Mouse (Mus musculus) heart, postnatal 4 days (tissue): ENCODE measurements around the gene Tbpl1. TPM values are rescaled to one million over a fixed set of nuclear protein-coding genes. Genes with fewer than 3 reads are reported as not detected.

Source experiments
- DNase-seq: peaks from one replicate; pipeline ENCODE4 v3.0.0; 2021
- microRNA-seq, 2 experiments: library from miRNA; unstranded; fragments of <30 nt; microRNA quantifications; one replicate each; pipeline ENCODE4 v1.2.0; 2021 to 2022
- total RNA-seq, 2 experiments: library from RNA; stranded (reverse); gene quantifications; 2 replicates each; pipeline ENCODE4 v1.2.3; 2021

Tbpl1 gene
- total RNA-seq, 2 experiments from 2014 or later, result 28.8 to 31.7 TPM

- no peak for DNase-seq
Measured at GRCm38 (mm10) chr10:22708190-22708843, 23.4 kb downstream of the Tbpl1 start.

- DNase-seq, result no peak
Measured at GRCm38 (mm10) chr10:22703844-22704243, 27.9 kb downstream of the Tbpl1 start.

- DNase-seq, result no peak
Measured at GRCm38 (mm10) chr10:22701485-22702315, 30.0 kb downstream of the Tbpl1 start.

- DNase-seq, result no peak
Measured at GRCm38 (mm10) chr10:22700773-22701172, 31.0 kb downstream of the Tbpl1 start.

GRCm38 (mm10) chr10:22699487-22700335, 32.0 kb downstream of the Tbpl1 start:
- no peak for DNase-seq

- DNase-seq, result no peak
Measured at GRCm38 (mm10) chr10:22698158-22698953, 33.4 kb downstream of the Tbpl1 start.

GRCm38 (mm10) chr10:22696864-22697263, 34.9 kb downstream of the Tbpl1 start:
- no peak for DNase-seq

GRCm38 (mm10) chr10:22696236-22696635, 35.5 kb downstream of the Tbpl1 start:
- no peak for DNase-seq

- no peak for DNase-seq
Measured at GRCm38 (mm10) chr10:22675848-22676630, 55.7 kb downstream of the Tbpl1 start.

- no peak for DNase-seq
Measured at GRCm38 (mm10) chr10:22674176-22674575, 57.6 kb downstream of the Tbpl1 start.

- DNase-seq, result no peak
Measured at GRCm38 (mm10) chr10:22668509-22668908, 63.2 kb downstream of the Tbpl1 start.

GRCm38 (mm10) chr10:22660286-22661000, 71.3 kb downstream of the Tbpl1 start:
- no peak for DNase-seq

GRCm38 (mm10) chr10:22659386-22659725, 72.4 kb downstream of the Tbpl1 start:
- DNase-seq, result no peak

- DNase-seq, result peak; percentile 34
Measured at GRCm38 (mm10) chr10:22658534-22659385, 73.0 kb downstream of the Tbpl1 start.

Small RNA genes lying within 50 kb of the gene (microRNA-seq; reads per million reads assigned to microRNA genes)
- 0 to 0.61 reads per million in 2 experiments for gene Mir7663

Other genes with a start within 250 kb of the Tbpl1 start
- 10 to 100 TPM in 1 of 2 experiments, 1 to 10 TPM in 1; 5.9 to 10.9 TPM for gene Slc2a12, start 86.9 kb downstream of the Tbpl1 start, total RNA-seq
- gene Tcf21, start 88.2 kb upstream of the Tbpl1 start, total RNA-seq, result 10 to 100 TPM; 38.6 to 44.5 TPM